In genomic region chr12:119402273-119402672, GRCm38 (mm10) we compare ENCODE assay signal across 23 mouse cellular contexts.
"Had no signal": no experiment of that assay in that cellular context is flagged by ENCODE, and none has a peak within 500 bp of the region (broad histone marks: within the 10 kb centered on the region; RNA-seq: fewer than 3 reads in every experiment).

No protein-coding gene starts in this region.

- H3K9me3 ChIP-seq: heart, embryonic 10.5 days; heart, embryonic 12.5 days; hindbrain, embryonic 10.5 days; hindbrain, embryonic 12.5 days; intestine, embryonic 15.5 days; limb, embryonic 10.5 days; limb, embryonic 12.5 days had no signal

- ATAC-seq: hindbrain, embryonic 16.5 days; inflammation-experienced regulatory T-cells, adult 6 months; intestine, embryonic 15.5 days; intestine, postnatal 0 days had no signal

- H3K9ac ChIP-seq: heart, embryonic 12.5 days; hindbrain, embryonic 12.5 days; hindbrain, embryonic 14.5 days; intestine, embryonic 15.5 days; limb, embryonic 12.5 days had no signal

- H3K4me1 ChIP-seq: heart, embryonic 10.5 days; heart, embryonic 12.5 days; hindbrain, embryonic 10.5 days; hindbrain, embryonic 12.5 days; intestine, embryonic 15.5 days; limb, embryonic 10.5 days; limb, embryonic 12.5 days had no signal

- H3K27me3 ChIP-seq: heart, embryonic 12.5 days; hindbrain, embryonic 12.5 days; intestine, embryonic 15.5 days; limb, embryonic 12.5 days had no signal

- H3K27ac ChIP-seq: gastrocnemius, adult 2 months; heart, embryonic 10.5 days; hindbrain, embryonic 10.5 days; hindbrain, embryonic 12.5 days; hindbrain, embryonic 14.5 days; intestine, embryonic 15.5 days; layer of hippocampus, adult 2 months; left cerebral cortex, adult 2 months; limb, embryonic 10.5 days had no signal

- H3K36me3 ChIP-seq: heart, embryonic 10.5 days; heart, embryonic 12.5 days; hindbrain, embryonic 10.5 days; hindbrain, embryonic 12.5 days; intestine, embryonic 15.5 days; limb, embryonic 10.5 days; limb, embryonic 12.5 days had no signal

- H3K4me3 ChIP-seq: gastrocnemius, adult 2 months; heart, embryonic 10.5 days; heart, embryonic 12.5 days; hindbrain, embryonic 10.5 days; hindbrain, embryonic 12.5 days; intestine, embryonic 15.5 days; layer of hippocampus, adult 2 months; left cerebral cortex, adult 2 months; limb, embryonic 10.5 days; limb, embryonic 12.5 days had no signal

- H3K4me2 ChIP-seq: heart, embryonic 12.5 days; hindbrain, embryonic 12.5 days; hindbrain, embryonic 14.5 days; intestine, embryonic 15.5 days; limb, embryonic 12.5 days had no signal

- DNase-seq: gastrocnemius, adult 2 months; gastrocnemius, postnatal 10 days; gastrocnemius, postnatal 25 days; heart, adult 18-20 months; heart, postnatal 10 days; heart, postnatal 4 days; kidney, adult 18-20 months; kidney, postnatal 10 days; kidney, postnatal 25 days; kidney, postnatal 4 days had no signal
